Mouse (Mus musculus) E14TG2a.4 (cell line): ENCODE data around the gene Asah2.

Experiments
- H3K27me3 ChIP-seq: 2 replicates; pipeline ENCODE4 v1.6.1; 2014; ENCODE audit warnings: low read length, control low read depth; ENCODE audit not compliant: insufficient read depth
- H3K36me3 ChIP-seq: 2 replicates; pipeline ENCODE4 v1.6.1; 2014; ENCODE audit warnings: low read length, control low read depth; ENCODE audit not compliant: insufficient read depth
- H3K4me1 ChIP-seq: replicated peaks from 2 replicates; pipeline ENCODE4 v1.6.1; 2014; ENCODE audit warnings: low read depth, low read length, control low read depth
- H3K4me3 ChIP-seq: replicated peaks from 2 replicates; pipeline ENCODE4 v1.5.1; 2014; ENCODE audit warnings: mild to moderate bottlenecking, low read length
- H3K9me3 ChIP-seq: 2 replicates; pipeline ENCODE4 v1.6.1; 2014; ENCODE audit warnings: low read length, control low read depth
- CTCF ChIP-seq: conservative IDR thresholded peaks from 2 replicates; pipeline ENCODE4 v1.5.1; 2014; ENCODE audit warnings: low read length
- NANOG ChIP-seq: IDR thresholded peaks from 2 replicates; pipeline ENCODE4 v1.6.1; 2014; ENCODE audit warnings: borderline replicate concordance, low read length, mixed read lengths
- POU5F1 ChIP-seq: IDR thresholded peaks from 2 replicates; pipeline ENCODE4 v1.6.1; 2014; ENCODE audit warnings: low read length, borderline replicate concordance

Gene Asah2

GRCm38 (mm10) chr19:32032881-32033280 lies 75.1 kb downstream of the Asah2 start:
- TF ChIP-seq CTCF (no peak), POU5F1 (no peak), NANOG (no peak)
- Histone ChIP-seq H3K36me3 (no peaks in the 10 kb centered on the region), H3K4me3 (no peak overlapping the region), H3K27me3 (no peaks in the 10 kb centered on the region), H3K4me1 (no peaks in the 10 kb centered on the region), H3K9me3 (no peaks in the 10 kb centered on the region)

- no peak for TF ChIP-seq POU5F1
- peak; percentile 77 for TF ChIP-seq CTCF
- no peak for TF ChIP-seq NANOG
- no peaks in the 10 kb centered on the region for H3K36me3 ChIP-seq
- H3K27me3 ChIP-seq = no peaks in the 10 kb centered on the region
- H3K4me1 ChIP-seq = no peaks in the 10 kb centered on the region
- no peaks in the 10 kb centered on the region for H3K9me3 ChIP-seq
- H3K4me3 ChIP-seq = no peak overlapping the region
These were observed 77.6 kb downstream of the Asah2 start for GRCm38 (mm10) chr19:32030430-32030829.

GRCm38 (mm10) chr19:32025443-32025842 lies 82.6 kb downstream of the Asah2 start:
- H3K4me3 ChIP-seq = no peak overlapping the region
- no peaks in the 10 kb centered on the region for H3K27me3 ChIP-seq
- H3K9me3 ChIP-seq = no peaks in the 10 kb centered on the region; the same call in 1 of the 2 replicates
- no peaks in the 10 kb centered on the region for H3K4me1 ChIP-seq
- TF ChIP-seq NANOG (no peak), POU5F1 (no peak), CTCF (no peak)
- H3K36me3 ChIP-seq = no peaks in the 10 kb centered on the region

DNA sequence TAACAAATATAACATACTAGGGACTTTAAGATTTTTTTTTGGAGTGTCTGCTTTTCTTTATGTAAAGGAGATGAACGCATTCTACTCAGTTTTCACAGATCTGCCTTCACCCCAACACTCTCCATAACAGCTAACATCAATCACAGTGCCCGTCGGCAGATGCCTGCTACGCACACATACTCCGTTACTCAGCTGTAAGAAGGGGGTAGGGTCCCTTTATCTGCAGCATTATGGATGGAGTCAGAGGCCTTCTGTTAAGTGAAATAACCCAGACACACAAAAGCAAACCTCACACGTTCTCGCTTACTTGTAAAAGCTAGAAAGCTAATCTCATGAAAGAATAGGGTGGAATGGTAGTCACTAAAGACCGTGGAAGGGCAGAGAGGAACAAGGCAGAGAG lies 88.3 kb downstream of the Asah2 start:
- no peak overlapping the region for H3K4me3 ChIP-seq
- no peaks in the 10 kb centered on the region for H3K4me1 ChIP-seq
- no peaks in the 10 kb centered on the region; the same call in 1 of the 2 replicates for H3K9me3 ChIP-seq
- TF ChIP-seq CTCF = no peak
- TF ChIP-seq NANOG = no peak
- no peak for TF ChIP-seq POU5F1
- H3K27me3 ChIP-seq = no peaks in the 10 kb centered on the region
- no peaks in the 10 kb centered on the region for H3K36me3 ChIP-seq

- no peaks in the 10 kb centered on the region for H3K36me3 ChIP-seq
- no peaks in the 10 kb centered on the region for H3K27me3 ChIP-seq
- H3K4me1 ChIP-seq = no peaks in the 10 kb centered on the region
- H3K9me3 ChIP-seq = no peaks in the 10 kb centered on the region; the same call in 1 of the 2 replicates
- TF ChIP-seq CTCF (no peak), NANOG (no peak), POU5F1 (no peak)
- no peak overlapping the region for H3K4me3 ChIP-seq
These were observed 89.4 kb downstream of the Asah2 start for GRCm38 (mm10) chr19:32018585-32018984.

DNA sequence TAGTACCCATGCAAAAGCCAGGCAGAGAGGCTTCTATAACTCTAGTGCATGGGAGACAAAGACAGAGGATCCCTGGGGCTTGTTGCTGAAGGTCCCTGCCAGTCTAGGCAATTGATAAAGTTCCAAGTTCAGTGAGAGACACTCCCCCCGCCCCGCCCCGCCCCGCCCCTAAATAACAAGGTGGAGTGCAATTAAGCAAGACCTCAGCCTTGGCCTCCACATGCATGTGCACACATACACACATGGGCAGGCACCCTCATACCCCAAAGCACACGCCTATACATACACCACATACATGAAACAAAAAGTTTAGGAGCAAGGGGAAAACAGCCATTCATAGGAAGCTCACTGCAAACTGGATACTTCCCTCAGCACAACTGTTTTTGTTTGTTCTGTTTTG lies 90.0 kb downstream of the Asah2 start:
- no peak for TF ChIP-seq CTCF
- TF ChIP-seq NANOG = no peak
- no peak for TF ChIP-seq POU5F1
- Histone ChIP-seq H3K4me3 (no peak overlapping the region), H3K36me3 (no peaks in the 10 kb centered on the region), H3K9me3 (no peaks in the 10 kb centered on the region; the same call in 1 of the 2 replicates), H3K4me1 (no peaks in the 10 kb centered on the region), H3K27me3 (no peaks in the 10 kb centered on the region)

DNA sequence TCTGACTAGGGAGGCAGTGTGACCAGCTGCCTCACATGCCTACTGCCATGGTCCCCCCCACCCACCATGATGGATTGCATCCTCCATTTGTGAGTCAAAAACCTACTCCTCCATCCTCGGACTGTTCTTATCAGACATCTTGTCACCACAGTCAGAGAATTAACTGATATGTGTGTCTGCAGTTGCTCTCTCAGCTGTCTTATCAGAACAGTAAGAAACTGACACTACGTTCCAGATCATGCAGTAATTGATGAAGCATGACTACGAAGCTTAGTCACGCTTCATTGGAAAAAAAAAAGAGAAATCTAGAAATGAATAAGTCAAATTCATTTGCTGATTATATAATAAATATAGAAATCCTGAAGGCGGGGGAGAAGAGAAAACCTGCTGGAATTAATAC lies 105.4 kb downstream of the Asah2 start:
- no peak overlapping the region for H3K4me3 ChIP-seq
- H3K9me3 ChIP-seq = no peaks in the 10 kb centered on the region
- TF ChIP-seq POU5F1 = no peak
- no peak for TF ChIP-seq CTCF
- TF ChIP-seq NANOG = no peak
- no peaks in the 10 kb centered on the region for H3K4me1 ChIP-seq
- H3K27me3 ChIP-seq = no peaks in the 10 kb centered on the region
- H3K36me3 ChIP-seq = no peaks in the 10 kb centered on the region

DNA sequence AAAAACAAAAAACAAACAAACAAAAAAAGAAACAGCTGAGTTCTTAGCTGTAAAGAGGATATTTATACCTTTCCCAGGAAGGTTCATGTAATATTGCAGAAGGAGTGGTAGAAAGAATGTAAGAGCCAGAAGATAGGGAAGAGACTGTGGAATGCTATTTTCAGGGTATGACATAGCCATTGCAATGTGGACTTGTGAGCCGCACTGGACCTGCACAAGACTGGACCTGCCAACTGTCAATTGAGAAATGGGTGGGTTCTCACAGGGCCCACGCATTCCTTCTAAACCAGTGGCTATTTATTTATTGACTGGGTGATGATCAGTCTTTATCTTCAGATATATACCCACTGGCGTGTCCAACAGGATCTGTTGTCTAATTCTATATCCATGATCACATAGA lies 111.1 kb downstream of the Asah2 start:
- Histone ChIP-seq H3K27me3 (no peaks in the 10 kb centered on the region), H3K36me3 (no peaks in the 10 kb centered on the region), H3K4me3 (no peak overlapping the region), H3K9me3 (no peaks in the 10 kb centered on the region), H3K4me1 (no peaks in the 10 kb centered on the region)
- no peak for TF ChIP-seq CTCF
- no peak for TF ChIP-seq POU5F1

DNA sequence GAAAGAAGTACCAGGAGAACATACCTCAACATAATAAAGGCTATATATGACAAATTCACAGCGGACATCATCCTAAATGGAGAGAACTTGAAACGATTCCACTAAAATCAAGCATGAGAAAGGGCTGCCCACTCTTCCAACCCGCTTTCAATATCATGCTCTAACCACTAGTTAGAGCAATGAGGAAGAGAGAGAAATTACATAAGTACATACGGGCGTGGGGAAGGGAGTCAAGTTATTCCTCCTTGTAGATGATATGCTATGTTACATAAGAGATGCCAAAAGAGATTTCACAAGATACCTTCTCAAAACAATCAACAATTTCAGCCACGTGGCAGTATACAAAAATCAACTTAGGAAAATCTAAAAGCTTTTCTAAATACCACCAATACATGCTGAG lies 117.0 kb downstream of the Asah2 start:
- TF ChIP-seq CTCF = no peak
- no peak for TF ChIP-seq NANOG
- TF ChIP-seq POU5F1 = no peak
- H3K9me3 ChIP-seq = no peaks in the 10 kb centered on the region
- H3K4me1 ChIP-seq = no peaks in the 10 kb centered on the region
- H3K27me3 ChIP-seq = no peaks in the 10 kb centered on the region
- H3K36me3 ChIP-seq = no peaks in the 10 kb centered on the region
- no peak overlapping the region for H3K4me3 ChIP-seq

DNA sequence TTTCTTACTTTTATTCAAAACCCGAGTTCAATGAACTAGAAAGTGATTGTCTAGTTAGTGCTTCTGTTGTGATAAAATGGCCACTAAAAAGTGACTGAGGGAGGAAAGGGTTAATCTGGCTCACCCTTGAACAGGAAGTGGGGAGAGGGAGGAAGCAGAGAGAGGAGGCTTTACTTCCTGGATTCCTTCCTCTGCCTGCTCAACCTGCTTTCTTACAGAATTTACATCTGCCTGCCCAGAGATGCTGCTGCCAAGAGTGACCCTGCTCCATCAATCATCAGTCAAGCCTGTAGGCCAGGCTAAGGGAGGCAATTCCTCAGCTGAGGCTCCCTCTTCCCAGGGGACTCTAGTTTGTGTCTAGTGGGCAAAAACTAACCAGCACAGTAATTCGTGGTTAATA lies 132.1 kb downstream of the Asah2 start:
- no peaks in the 10 kb centered on the region for H3K9me3 ChIP-seq
- no peak for TF ChIP-seq NANOG
- no peak for TF ChIP-seq CTCF
- no peak for TF ChIP-seq POU5F1
- H3K4me1 ChIP-seq = no peaks in the 10 kb centered on the region; the same call in 1 of the 2 replicates
- H3K27me3 ChIP-seq = 0 out of 2 replicates have a peak, but pooled peaks cover 4% of the 10 kb centered on the region
- no peak overlapping the region for H3K4me3 ChIP-seq
- H3K36me3 ChIP-seq = no peaks in the 10 kb centered on the region
